Mouse (Mus musculus) MEL (cell line): ENCODE measurements at regions not wholly inside any gene's neighbourhood (a gene's known extent, or its start where the extent isn't known, plus 50 kb on each side); places are given as distances from the start of the nearest gene placed in this dataset.

Experiments used
- DNase-seq: peaks from one replicate; pipeline ENCODE4 v3.0.0; 2011; ENCODE audit warnings: low read depth, low spot score
- H3K27ac ChIP-seq: 2 replicates; pipeline ENCODE4 v1.5.1; 2012; ENCODE audit warnings: low read depth, mild to moderate bottlenecking, control low read depth, low read length, moderate library complexity; ENCODE audit not compliant: control insufficient read depth
- H3K27me3 ChIP-seq, 2 experiments: fragments of 150-350 bp in 1 of 2; sonication (generic) in 1 of 2; 2 replicates each; pipeline ENCODE4 v1.6.1; 2012; ENCODE audit warnings: low read length in 2 of 2, mild to moderate bottlenecking in 2 of 2, improper control_type of control experiment in 1 of 2, moderate library complexity in 1 of 2; ENCODE audit not compliant: insufficient read depth in 2 of 2, control insufficient read depth in 1 of 2
- H3K36me3 ChIP-seq, 2 experiments: 2 replicates each; pipeline ENCODE4 v1.6.1; 2012 to 2014; ENCODE audit warnings: low read length in 2 of 2, improper control_type of control experiment in 1 of 2, inconsistent platforms in 1 of 2, mild to moderate bottlenecking in 1 of 2; ENCODE audit not compliant: insufficient read depth in 2 of 2, control insufficient read depth in 1 of 2
- H3K4me1 ChIP-seq, 2 experiments: fragments of 150-350 bp in 1 of 2; sonication (generic) in 1 of 2; 2 replicates each; pipeline ENCODE4 v1.6.1; 2012; ENCODE audit warnings: low read length in 2 of 2, improper control_type of control experiment in 1 of 2, mild to moderate bottlenecking in 1 of 2; ENCODE audit not compliant: insufficient read depth in 2 of 2, control insufficient read depth in 1 of 2
- H3K4me3 ChIP-seq, 2 experiments: fragments of 150-350 bp in 1 of 2; sonication (generic) in 1 of 2; 2 replicates each; pipeline ENCODE4 v1.5.1; 2012; ENCODE audit warnings: low read depth in 2 of 2, low read length in 2 of 2, mild to moderate bottlenecking in 2 of 2, moderate library complexity in 2 of 2, control low read depth in 1 of 2, improper control_type of control experiment in 1 of 2; ENCODE audit not compliant: control insufficient read depth in 1 of 2, insufficient read depth in 1 of 2
- H3K79me2 ChIP-seq: 2 replicates; pipeline ENCODE4 v1.6.1; 2012; ENCODE audit warnings: mild to moderate bottlenecking, low read length, moderate library complexity; ENCODE audit not compliant: control insufficient read depth, poor library complexity, insufficient read depth
- H3K9ac ChIP-seq: 2 replicates; pipeline ENCODE4 v1.6.1; 2012; ENCODE audit warnings: low read depth, mild to moderate bottlenecking, control low read depth, low read length, moderate library complexity; ENCODE audit not compliant: control insufficient read depth, poor library complexity, severe bottlenecking
- H3K9me3 ChIP-seq: fragments of 150-350 bp; sonication (generic); replicated peaks from 2 replicates; pipeline ENCODE4 v1.6.1; 2012; ENCODE audit warnings: mild to moderate bottlenecking, low read length, improper control_type of control experiment, moderate library complexity; ENCODE audit not compliant: insufficient read depth
- CTCF ChIP-seq, 3 experiments: IDR thresholded peaks in 2 of 3; conservative IDR thresholded peaks in 1 of 3; 2 replicates each; pipeline ENCODE4 v1.5.1; 2011 to 2012; ENCODE audit warnings: low read length in 3 of 3, low read depth in 2 of 3, mild to moderate bottlenecking in 2 of 3, improper control_type of control experiment in 1 of 3, inconsistent platforms in 1 of 3, mixed read lengths in 1 of 3, moderate library complexity in 1 of 3; ENCODE audit not compliant: control insufficient read depth in 1 of 3, insufficient read depth in 1 of 3, poor library complexity in 1 of 3, severe bottlenecking in 1 of 3
- E2F4 ChIP-seq: IDR thresholded peaks from 2 replicates; pipeline ENCODE4 v1.6.1; 2011; ENCODE audit warnings: low read depth, low read length, improper control_type of control experiment, borderline replicate concordance
- ELF1 ChIP-seq: IDR thresholded peaks from 2 replicates; pipeline ENCODE4 v1.6.1; 2014; ENCODE audit warnings: low read depth, mild to moderate bottlenecking, inconsistent platforms, low read length, improper control_type of control experiment, moderate library complexity
- GATA1 ChIP-seq: IDR thresholded peaks from 2 replicates; pipeline ENCODE4 v1.6.1; 2011; ENCODE audit warnings: low read depth, low read length, improper control_type of control experiment
- HCFC1 ChIP-seq: IDR thresholded peaks from 2 replicates; pipeline ENCODE4 v1.6.1; 2012; ENCODE audit warnings: low read depth, mild to moderate bottlenecking, inconsistent platforms, low read length, improper control_type of control experiment, moderate library complexity
- JUND ChIP-seq: IDR thresholded peaks from 2 replicates; pipeline ENCODE4 v1.6.1; 2011; ENCODE audit warnings: low read depth, mild to moderate bottlenecking, improper control_type of control experiment, low read length
- MAX ChIP-seq: IDR thresholded peaks from 2 replicates; pipeline ENCODE4 v1.6.1; 2011; ENCODE audit warnings: low read length, improper control_type of control experiment
- MAZ ChIP-seq: IDR thresholded peaks from 2 replicates; pipeline ENCODE4 v1.6.1; 2012; ENCODE audit warnings: low read depth, mild to moderate bottlenecking, inconsistent platforms, low read length, improper control_type of control experiment
- MYC ChIP-seq: IDR thresholded peaks from 2 replicates; pipeline ENCODE4 v1.6.1; 2011; ENCODE audit warnings: low read depth, mild to moderate bottlenecking, low read length, improper control_type of control experiment, moderate library complexity
- POLR2AphosphoS5 ChIP-seq: IDR thresholded peaks from 2 replicates; pipeline ENCODE4 v1.6.1; 2012; ENCODE audit warnings: low read depth, borderline replicate concordance, mild to moderate bottlenecking, inconsistent platforms, low read length, moderate library complexity, mixed read lengths
- RAD21 ChIP-seq: IDR thresholded peaks from 2 replicates; pipeline ENCODE4 v1.6.1; 2011; ENCODE audit warnings: mild to moderate bottlenecking, low read depth, low read length, improper control_type of control experiment
- SIN3A ChIP-seq: IDR thresholded peaks from 2 replicates; pipeline ENCODE4 v1.6.1; 2012; ENCODE audit warnings: low read length, improper control_type of control experiment, inconsistent platforms
- SMC3 ChIP-seq: IDR thresholded peaks from 2 replicates; pipeline ENCODE4 v1.6.1; 2011; ENCODE audit warnings: low read depth, low read length, improper control_type of control experiment
- TAL1 ChIP-seq: IDR thresholded peaks from 2 replicates; pipeline ENCODE4 v1.6.1; 2012; ENCODE audit warnings: mild to moderate bottlenecking, inconsistent platforms, low read length, moderate library complexity, mixed read lengths
- TBP ChIP-seq: IDR thresholded peaks from 2 replicates; pipeline ENCODE4 v1.8.0; 2011; ENCODE audit warnings: low read depth, low read length, improper control_type of control experiment
- UBTF ChIP-seq: IDR thresholded peaks from 2 replicates; pipeline ENCODE4 v1.6.1; 2012; ENCODE audit warnings: low read depth, mild to moderate bottlenecking, inconsistent platforms, low read length, improper control_type of control experiment, moderate library complexity, borderline replicate concordance; ENCODE audit not compliant: insufficient read depth
- USF1 ChIP-seq: IDR thresholded peaks from 2 replicates; pipeline ENCODE4 v1.6.1; 2014; ENCODE audit warnings: low read depth, mild to moderate bottlenecking, inconsistent platforms, low read length, improper control_type of control experiment, moderate library complexity
- USF2 ChIP-seq, 2 experiments: IDR thresholded peaks; 2 replicates each; pipeline ENCODE4 v1.6.1; 2011 to 2012; ENCODE audit warnings: improper control_type of control experiment in 2 of 2, low read length in 2 of 2, borderline replicate concordance in 1 of 2, inconsistent platforms in 1 of 2, low read depth in 1 of 2, mild to moderate bottlenecking in 1 of 2; ENCODE audit not compliant: insufficient read depth in 1 of 2
- ZC3H11A ChIP-seq: IDR thresholded peaks from 2 replicates; pipeline ENCODE4 v1.6.1; 2012; ENCODE audit warnings: low read depth, mild to moderate bottlenecking, inconsistent platforms, low read length, improper control_type of control experiment
- ZNF384 ChIP-seq: IDR thresholded peaks from 2 replicates; pipeline ENCODE4 v1.6.1; 2012; ENCODE audit warnings: low read depth, mild to moderate bottlenecking, inconsistent platforms, low read length, improper control_type of control experiment

DNA sequence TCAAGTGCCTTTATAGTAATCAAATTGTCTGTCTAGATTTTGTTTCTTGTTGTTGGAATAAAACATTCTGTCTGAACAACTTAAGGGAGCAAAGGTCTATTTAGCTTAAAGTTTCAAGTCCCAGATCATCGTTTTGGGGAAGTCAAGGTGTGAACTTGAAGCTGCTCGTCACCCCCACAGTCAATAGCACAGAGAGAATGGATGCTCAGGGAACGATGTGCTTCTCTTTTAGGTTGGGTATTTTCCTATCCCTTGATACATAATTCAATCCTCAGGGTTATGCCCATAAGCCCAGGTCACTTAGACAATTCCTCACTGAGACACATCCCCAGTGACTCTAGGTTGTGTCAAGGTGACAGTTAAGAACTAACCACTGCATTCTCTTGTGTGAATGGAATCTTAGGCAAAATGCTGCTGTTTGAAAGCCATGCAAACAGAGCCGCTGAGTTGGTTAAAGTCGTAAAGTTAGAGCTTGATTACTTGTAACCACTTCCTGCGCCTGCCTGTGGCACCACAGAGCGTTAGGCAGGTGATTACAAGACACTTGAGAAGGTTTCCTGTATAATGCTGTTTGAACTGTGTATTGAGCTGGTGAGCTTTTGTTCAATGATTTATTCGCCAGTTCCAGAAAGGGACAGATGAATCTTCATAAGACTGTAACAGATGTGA is 170.2 kb downstream of the Btg1 start:
- Histone ChIP-seq H3K9ac (no peak overlapping the region), H3K27ac (no peak overlapping the region), H3K4me3 (no peak overlapping the region), H3K27me3 (no peaks in the 10 kb centered on the region), H3K79me2 (no peaks in the 10 kb centered on the region), H3K4me1 (no peaks in the 10 kb centered on the region), H3K9me3 (no peaks in the 10 kb centered on the region), H3K36me3 (no peaks in the 10 kb centered on the region)
- DNase-seq, result no peak
- TF ChIP-seq CTCF (IDR thresholded peaks at IDR 0.05 in 2 of 3, conservative IDR thresholded peaks at IDR 0.05 in 1 of 3; ENCODE audit: control insufficient read depth in 1 of 3, insufficient read depth in 1 of 3, low read depth in 2 of 3, low read length in 3 of 3, poor library complexity in 1 of 3, severe bottlenecking in 1 of 3) (no peak), SIN3A (no peak), MAZ (no peak), TBP (no peak), JUND (no peak), MYC (no peak)

DNA sequence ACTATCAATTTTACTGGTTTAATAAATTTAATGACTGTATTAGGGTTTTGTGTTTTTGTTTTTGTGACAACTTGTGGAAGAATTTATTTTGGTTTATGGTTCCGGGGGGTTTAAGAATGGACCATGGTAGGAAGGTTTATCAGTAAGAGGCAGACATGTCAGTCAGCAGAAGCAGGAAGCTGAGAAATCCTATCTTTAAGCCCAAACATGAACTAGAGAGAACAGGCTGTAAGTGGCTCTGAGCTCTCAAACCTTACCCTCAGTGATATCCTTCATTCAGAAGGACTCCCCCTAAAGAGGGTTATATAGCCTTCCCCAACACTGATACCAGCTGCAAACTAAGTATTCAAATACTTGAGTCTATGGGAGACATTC is 170.8 kb downstream of the Btg1 start:
- H3K9ac ChIP-seq, result no peak overlapping the region
- TF ChIP-seq USF1, result no peak
- TF ChIP-seq UBTF, result no peak
- TF ChIP-seq USF2 (IDR thresholded peaks at IDR 0.05; ENCODE audit: borderline replicate concordance in 1 of 2, insufficient read depth in 1 of 2, low read depth in 1 of 2, low read length in 2 of 2), result no peak
- TF ChIP-seq POLR2AphosphoS5, result no peak
- no peak for TF ChIP-seq GATA1
- no peak for TF ChIP-seq RAD21
- TF ChIP-seq MAX, result no peak
- TF ChIP-seq HCFC1, result no peak
- no peak for TF ChIP-seq E2F4
- no peak for TF ChIP-seq ELF1
- TF ChIP-seq SMC3, result no peak
- TF ChIP-seq ZC3H11A, result no peak
- no peak for TF ChIP-seq ZNF384
- TF ChIP-seq TAL1, result no peak
- TF ChIP-seq MYC, result no peak
- TF ChIP-seq MAZ, result no peak
- TF ChIP-seq SIN3A, result no peak
- H3K9me3 ChIP-seq, result no peaks in the 10 kb centered on the region
- no peaks in the 10 kb centered on the region for H3K79me2 ChIP-seq
- H3K27ac ChIP-seq, result no peak overlapping the region
- no peak overlapping the region for H3K4me3 ChIP-seq
- no peaks in the 10 kb centered on the region for H3K27me3 ChIP-seq
- H3K36me3 ChIP-seq, result no peaks in the 10 kb centered on the region
- DNase-seq, result no peak
- no peaks in the 10 kb centered on the region for H3K4me1 ChIP-seq
